Mouse (Mus musculus) liver, embryonic 14.5 days (tissue): ENCODE results near the gene Rab37.
A peak's percentile ranks its signal among the peaks of the same experiment; 100 is the strongest.

Source experiments
- CTCF ChIP-seq: IDR thresholded peaks from 2 replicates; pipeline ENCODE4 v1.5.1; 2016; ENCODE audit warnings: antibody characterized with exemption, low read depth, control low read depth
- EP300 ChIP-seq: IDR thresholded peaks from 2 replicates; pipeline ENCODE4 v1.6.1; 2016; ENCODE audit warnings: antibody characterized with exemption, low read depth

- TF ChIP-seq CTCF (peak; percentile 34; the same call in 1 of the 2 replicates), EP300 (no peak)
Measured at GRCm38 (mm10) chr11:115163568-115164150, 72.4 kb downstream of the Rab37 start.
